Mouse (Mus musculus): ENCODE results near the gene Mpzl3. TPM values are rescaled to one million over a fixed set of nuclear protein-coding genes. Genes with fewer than 3 reads are reported as not detected.

Gene Mpzl3
- total RNA-seq, 4 experiments from 2014 or later, result 1.9 to 3.7 (median 3.1) TPM

GRCm38 (mm10) chr9:45042947-45043346, 12.0 kb upstream of the Mpzl3 start:
- no peak for DNase-seq (ENCODE audit: low spot score)

- no peak for DNase-seq (ENCODE audit: low spot score)
These were observed 8.0 kb upstream of the Mpzl3 start for GRCm38 (mm10) chr9:45046973-45047372.

GRCm38 (mm10) chr9:45048511-45048910, 6.5 kb upstream of the Mpzl3 start:
- DNase-seq (ENCODE audit: low spot score), result no peak

GRCm38 (mm10) chr9:45049731-45050130, 5.3 kb upstream of the Mpzl3 start:
- DNase-seq (ENCODE audit: low spot score), result no peak

- DNase-seq (ENCODE audit: low spot score), result no peak
These were observed 4.7 kb upstream of the Mpzl3 start for GRCm38 (mm10) chr9:45050301-45050700.

- DNase-seq (ENCODE audit: low spot score), result no peak
These were observed 3.4 kb downstream of the Mpzl3 start for GRCm38 (mm10) chr9:45058304-45058940.

GRCm38 (mm10) chr9:45060151-45060550, 5.2 kb downstream of the Mpzl3 start:
- no peak for DNase-seq (ENCODE audit: low spot score)

GRCm38 (mm10) chr9:45062677-45063076, 7.7 kb downstream of the Mpzl3 start:
- DNase-seq (ENCODE audit: low spot score), result no peak

GRCm38 (mm10) chr9:45064421-45064820, 9.4 kb downstream of the Mpzl3 start:
- DNase-seq (ENCODE audit: low spot score), result no peak

- no peak for DNase-seq (ENCODE audit: low spot score)
These were observed 11.7 kb downstream of the Mpzl3 start for GRCm38 (mm10) chr9:45066735-45067134.

GRCm38 (mm10) chr9:45071800-45072199, 16.8 kb downstream of the Mpzl3 start:
- no peak for DNase-seq (ENCODE audit: low spot score)

GRCm38 (mm10) chr9:45077859-45078258, 22.9 kb downstream of the Mpzl3 start:
- no peak for DNase-seq (ENCODE audit: low spot score)

- DNase-seq (ENCODE audit: low spot score), result no peak
These were observed 24.0 kb downstream of the Mpzl3 start, which contains the start of gene Jaml for GRCm38 (mm10) chr9:45079011-45079410. Gene Jaml, plus strand, starts transcription at chr9:45079183.

- DNase-seq (ENCODE audit: low spot score), result no peak
These were observed 28.1 kb downstream of the Mpzl3 start for GRCm38 (mm10) chr9:45083132-45083531.

- DNase-seq (ENCODE audit: low spot score), result peak; percentile 9
These were observed 29.6 kb downstream of the Mpzl3 start for GRCm38 (mm10) chr9:45084556-45084955.

- DNase-seq (ENCODE audit: low spot score), result no peak
These were observed 31.0 kb downstream of the Mpzl3 start for GRCm38 (mm10) chr9:45085741-45086690.

GRCm38 (mm10) chr9:45088040-45088439, 33.1 kb downstream of the Mpzl3 start:
- no peak for DNase-seq (ENCODE audit: low spot score)

GRCm38 (mm10) chr9:45090811-45091210, 35.8 kb downstream of the Mpzl3 start:
- no peak for DNase-seq (ENCODE audit: low spot score)

- DNase-seq (ENCODE audit: low spot score), result no peak
These were observed 37.7 kb downstream of the Mpzl3 start for GRCm38 (mm10) chr9:45092641-45093040.

GRCm38 (mm10) chr9:45095149-45095937, 40.4 kb downstream of the Mpzl3 start:
- DNase-seq (ENCODE audit: low spot score), result no peak

- no peak for DNase-seq (ENCODE audit: low spot score)
These were observed 42.9 kb downstream of the Mpzl3 start for GRCm38 (mm10) chr9:45097877-45098276.

GRCm38 (mm10) chr9:45098426-45098825, 43.4 kb downstream of the Mpzl3 start:
- DNase-seq (ENCODE audit: low spot score), result no peak

Measured in heart, adult 8-10 months (tissue).